Mouse (Mus musculus) C2C12 (cell line): ENCODE results near the gene Fmnl3.

Source experiments
- CTCF ChIP-seq: IDR thresholded peaks from one replicate; pipeline ENCODE4 v1.5.1; 2011; ENCODE audit not compliant: control insufficient read depth, insufficient read depth, insufficient read length
- MYOD1 ChIP-seq: IDR thresholded peaks from one replicate; pipeline ENCODE4 v1.6.1; 2011; ENCODE audit warnings: low read depth; ENCODE audit not compliant: control insufficient read depth, insufficient read length
- USF1 ChIP-seq: IDR thresholded peaks from one replicate; pipeline ENCODE4 v1.6.1; 2011; ENCODE audit warnings: low read depth, mild to moderate bottlenecking, control low read depth, moderate library complexity

GRCm38 (mm10) chr15:99396875-99397274, 26.6 kb upstream of the Fmnl3 start:
- TF ChIP-seq CTCF, result no peak
- no peak for TF ChIP-seq MYOD1
- no peak for TF ChIP-seq USF1
